In genomic region chr12:8845443-8845842, GRCm38 (mm10) we compare ENCODE assay signal across 26 mouse cellular contexts.
DNase-seq lines count a peak whose midpoint lies in the region; ATAC-seq and TF ChIP-seq lines count a peak whose summit lies in the region.
"Had no signal": no experiment of that assay in that cellular context is flagged by ENCODE, and none has a peak within 500 bp of the region (broad histone marks: within the 10 kb centered on the region; RNA-seq: fewer than 3 reads in every experiment).

No protein-coding gene starts in this region.

- H3K36me3 ChIP-seq in embryonic facial prominence, embryonic 12.5 days = no peaks in the 10 kb centered on the region
- H3K36me3 ChIP-seq: forebrain, embryonic 15.5 days; G1E; heart, embryonic 10.5 days; intestine, embryonic 15.5 days; midbrain, embryonic 15.5 days; neural tube, embryonic 13.5 days; stomach, embryonic 15.5 days had no signal

- no peak for TF ChIP-seq POLR2A in bone marrow, adult 2 months (IDR thresholded peaks at IDR 0.05; ENCODE audit: borderline replicate concordance, control insufficient read depth, low read depth, low read length)

- no peaks in the 10 kb centered on the region for H3K27me3 ChIP-seq in embryonic facial prominence, embryonic 12.5 days
- H3K27me3 ChIP-seq: CH12.LX; forebrain, embryonic 15.5 days; intestine, embryonic 15.5 days; midbrain, embryonic 15.5 days; neural tube, embryonic 13.5 days; Patski; stomach, embryonic 15.5 days had no signal

- no peaks in the 10 kb centered on the region for H3K9me3 ChIP-seq in embryonic facial prominence, embryonic 12.5 days
- H3K9me3 ChIP-seq: forebrain, embryonic 15.5 days; G1E; heart, embryonic 10.5 days; intestine, embryonic 15.5 days; midbrain, embryonic 15.5 days; neural tube, embryonic 13.5 days; stomach, embryonic 15.5 days had no signal

- TF ChIP-seq CTCF in bone marrow, adult 2 months (IDR thresholded peaks at IDR 0.05; ENCODE audit: control insufficient read depth, insufficient read depth, low read length) = no peak

- no peak overlapping the region for H3K9ac ChIP-seq in embryonic facial prominence, embryonic 12.5 days
- H3K9ac ChIP-seq: forebrain, embryonic 15.5 days; intestine, embryonic 15.5 days; midbrain, embryonic 15.5 days; neural tube, embryonic 13.5 days; stomach, embryonic 15.5 days had no signal

- H3K27ac ChIP-seq in bone marrow, adult 2 months (ENCODE audit: control insufficient read depth, insufficient read depth, low read depth, low read length, poor library complexity) = peak overlapping the region; percentile 73
- peak overlapping the region; percentile 37; the same call in 1 of the 2 replicates for H3K27ac ChIP-seq in embryonic facial prominence, embryonic 12.5 days
- H3K27ac ChIP-seq: forebrain, embryonic 15.5 days; intestine, embryonic 15.5 days; layer of hippocampus, adult 2 months; macrophage; midbrain, embryonic 15.5 days; neural tube, embryonic 13.5 days; stomach, embryonic 15.5 days had no signal

- no peak overlapping the region for H3K4me3 ChIP-seq in bone marrow, adult 2 months (replicated peaks; ENCODE audit: control insufficient read depth, low read depth, low read length)
- no peak overlapping the region for H3K4me3 ChIP-seq in embryonic facial prominence, embryonic 12.5 days
- H3K4me3 ChIP-seq: forebrain, embryonic 15.5 days; heart, embryonic 10.5 days; intestine, embryonic 15.5 days; layer of hippocampus, adult 2 months; midbrain, embryonic 15.5 days; neural tube, embryonic 13.5 days; stomach, embryonic 15.5 days had no signal

- WGBS in bone marrow, adult 2 months = 60% methylated on average over 8 of the region's 8 CpGs
- WGBS in embryonic facial prominence, embryonic 12.5 days = 94% methylated on average over 8 of the region's 8 CpGs

- H3K4me2 ChIP-seq in embryonic facial prominence, embryonic 12.5 days (replicated peaks) = no peak overlapping the region
- H3K4me2 ChIP-seq: forebrain, embryonic 15.5 days; intestine, embryonic 15.5 days; midbrain, embryonic 15.5 days; neural tube, embryonic 13.5 days; stomach, embryonic 15.5 days had no signal

- peak; percentile 89 for DNase-seq in cerebellum, adult 11-12 months
- DNase-seq in cerebellum, postnatal 10 days = peak; percentile 81 to 86
- no peak for DNase-seq in embryo, embryonic 9.5 days (ENCODE audit: extremely low spot score)
- DNase-seq in adrenal gland, postnatal 25 days = no peak
- no peak for DNase-seq in natural killer cell, adult 2 months (ENCODE audit: low spot score in 2 of 2)
- DNase-seq: adrenal gland, adult 2 months; gastrocnemius, postnatal 10 days; kidney, adult 9 months; kidney, postnatal 14 days; layer of hippocampus, postnatal 36 days; thymus, adult 18-20 months had no signal

- H3K4me1 ChIP-seq in bone marrow, adult 2 months (ENCODE audit: control insufficient read depth, insufficient read depth, low read length) = peaks cover 9% of the 10 kb centered on the region
- peaks cover 25% of the 10 kb centered on the region for H3K4me1 ChIP-seq in embryonic facial prominence, embryonic 12.5 days
- H3K4me1 ChIP-seq: intestine, embryonic 15.5 days; neural tube, embryonic 13.5 days; stomach, embryonic 15.5 days had no signal

- ATAC-seq in embryonic facial prominence, embryonic 12.5 days (ENCODE audit: insufficient number of reproducible peaks, insufficient read depth, low FRiP score, low TSS enrichment) = no peak
- ATAC-seq in CD4-positive, CD25-positive, alpha-beta regulatory T cell, adult 4 months = no peak
- ATAC-seq: forebrain, embryonic 15.5 days; hindbrain, embryonic 16.5 days; intestine, embryonic 15.5 days; midbrain, embryonic 15.5 days; Patski had no signal

Comparison
In these comparisons a context has a peak if more than half of its experiments do, and no peak if none do; other contexts are left out.
1. DNase-seq: peak in cerebellum, adult 11-12 months (single experiment) and cerebellum, postnatal 10 days (2 of 2); none in embryo, embryonic 9.5 days (single experiment), adrenal gland, postnatal 25 days (single experiment) and natural killer cell, adult 2 months (0 of 2).